Mouse (Mus musculus): Measurements from ENCODE around the gene Ntrk1. TPM values are rescaled to one million over a fixed set of nuclear protein-coding genes. Genes with fewer than 3 reads are reported as not detected.

Gene Ntrk1
- total and polyA plus RNA-seq, 3 experiments: not detected

DNA sequence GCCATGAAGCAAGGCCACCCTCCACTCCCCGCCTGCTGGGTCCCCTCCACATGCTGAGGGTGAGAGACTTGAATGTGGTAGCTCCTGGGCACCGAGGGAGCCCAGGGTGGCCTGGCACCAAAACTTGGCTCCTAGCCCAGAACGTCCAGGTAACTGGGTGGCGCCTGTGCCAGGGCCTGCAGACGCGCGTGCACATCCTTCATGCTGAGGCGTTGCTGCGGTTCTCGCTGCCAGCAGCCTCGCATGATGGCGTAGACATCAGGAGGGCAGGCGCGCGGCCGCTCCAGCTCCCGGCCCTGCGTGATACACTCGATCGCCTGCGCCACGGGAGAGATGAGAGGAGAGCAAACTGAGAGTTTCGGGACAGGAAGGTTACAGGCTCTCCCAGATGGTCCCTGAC, 16.7 kb downstream of the Ntrk1 start:
- H3K27ac ChIP-seq (ENCODE audit: control insufficient read depth, low read depth, low read length): no peak overlapping the region
- no peaks in the 10 kb centered on the region for H3K4me1 ChIP-seq (ENCODE audit: control insufficient read depth in 1 of 2, insufficient read depth in 2 of 2, low read length in 2 of 2)
- no peaks in the 10 kb centered on the region for H3K9me3 ChIP-seq (replicated peaks; ENCODE audit: insufficient read depth, low read length)
- no peak overlapping the region for H3K9ac ChIP-seq (ENCODE audit: control insufficient read depth, low read depth, low read length, poor library complexity, severe bottlenecking)
- no peaks in the 10 kb centered on the region for H3K36me3 ChIP-seq (ENCODE audit: control insufficient read depth in 1 of 2, insufficient read depth in 2 of 2, low read length in 2 of 2)
- peaks cover 9 to 10% of the 10 kb centered on the region in 2 experiments for H3K27me3 ChIP-seq (ENCODE audit: control insufficient read depth in 1 of 2, insufficient read depth in 2 of 2, low read length in 2 of 2)
- no peak for DNase-seq (ENCODE audit: low read depth, low spot score)
- H3K4me3 ChIP-seq (ENCODE audit: control insufficient read depth in 1 of 2, insufficient read depth in 1 of 2, low read depth in 2 of 2, low read length in 2 of 2): no peak overlapping the region
- TF ChIP-seq POLR2A (IDR thresholded peaks at IDR 0.05; ENCODE audit: control insufficient read depth in 1 of 2, insufficient read depth in 1 of 2, low read depth in 1 of 2, low read length in 2 of 2, poor library complexity in 1 of 2) (no peak), ZKSCAN1 (IDR thresholded peaks at IDR 0.05; ENCODE audit: low read depth, low read length) (no peak), SIN3A (IDR thresholded peaks at IDR 0.05; ENCODE audit: low read length) (no peak), BHLHE40 (IDR thresholded peaks at IDR 0.05; ENCODE audit: borderline replicate concordance, low read depth, low read length) (no peak), CHD1 (IDR thresholded peaks at IDR 0.05; ENCODE audit: low read depth, low read length) (no peak), EP300 (IDR thresholded peaks at IDR 0.05; ENCODE audit: low read depth in 1 of 2, low read length in 2 of 2) (no peak)
- no peaks in the 10 kb centered on the region for H3K79me2 ChIP-seq (ENCODE audit: control insufficient read depth, insufficient read depth, low read length, poor library complexity)

DNA sequence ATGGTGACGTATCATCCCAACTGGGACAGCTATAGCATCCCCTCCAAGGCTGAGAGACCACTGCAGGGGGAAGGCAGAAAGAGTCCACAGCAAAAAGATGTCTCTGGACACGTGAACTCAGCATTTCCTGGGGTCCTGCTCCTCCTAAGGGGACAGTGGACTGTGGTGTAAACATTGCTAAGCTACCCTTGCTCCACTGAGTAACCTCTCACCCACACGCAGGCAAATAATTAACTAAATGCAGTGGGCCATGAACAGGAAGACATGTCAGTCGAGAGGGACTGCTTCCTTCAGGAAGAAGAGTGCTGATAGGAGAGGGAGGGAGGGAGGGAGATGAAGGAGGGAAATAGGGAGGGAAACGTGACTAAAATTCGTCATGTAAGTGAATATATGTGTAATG, 23.9 kb downstream of the Ntrk1 start:
- Histone ChIP-seq H3K4me1 (ENCODE audit: control insufficient read depth in 1 of 2, insufficient read depth in 2 of 2, low read length in 2 of 2) (0 out of 4 replicates have a peak, but pooled peaks cover 0 to 3% of the 10 kb centered on the region in 2 experiments), H3K36me3 (ENCODE audit: control insufficient read depth in 1 of 2, insufficient read depth in 2 of 2, low read length in 2 of 2) (no peaks in the 10 kb centered on the region)

DNA sequence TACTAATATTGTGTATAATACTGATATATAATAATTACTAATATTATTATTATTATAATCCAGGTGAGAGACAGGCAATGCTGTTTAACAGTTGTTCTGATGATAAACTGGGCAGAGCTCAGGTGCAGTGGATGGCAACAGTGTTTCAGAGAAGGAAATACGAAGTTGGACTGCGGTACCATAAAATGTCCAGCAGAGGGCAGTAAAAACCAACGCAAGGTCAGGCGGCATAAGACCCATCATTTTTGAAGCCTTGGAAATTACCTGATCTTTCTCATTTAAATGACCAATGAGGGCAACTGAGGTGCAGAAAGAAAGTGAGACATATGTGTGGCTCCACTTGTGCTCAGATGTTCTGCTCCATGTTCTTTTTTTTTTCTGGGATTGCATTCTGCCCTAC, 24.7 kb downstream of the Ntrk1 start:
- H3K9me3 ChIP-seq (replicated peaks; ENCODE audit: insufficient read depth, low read length): no peaks in the 10 kb centered on the region
- TF ChIP-seq POLR2AphosphoS2 (IDR thresholded peaks at IDR 0.05; ENCODE audit: low read length) (no peak), CTCF (IDR thresholded peaks at IDR 0.05 in 2 of 3, conservative IDR thresholded peaks at IDR 0.05 in 1 of 3; ENCODE audit: control insufficient read depth in 1 of 3, insufficient read depth in 1 of 3, low read depth in 2 of 3, low read length in 3 of 3, poor library complexity in 1 of 3, severe bottlenecking in 1 of 3) (peak; percentile 77 to 95 (median 87)), RAD21 (IDR thresholded peaks at IDR 0.05; ENCODE audit: low read depth, low read length) (peak; percentile 88), EP300 (IDR thresholded peaks at IDR 0.05; ENCODE audit: low read depth in 1 of 2, low read length in 2 of 2) (no peak), ELF1 (IDR thresholded peaks at IDR 0.05; ENCODE audit: low read depth, low read length) (no peak), SMC3 (IDR thresholded peaks at IDR 0.05; ENCODE audit: low read depth, low read length) (peak; percentile 87), TBP (IDR thresholded peaks at IDR 0.05; ENCODE audit: low read depth, low read length) (no peak), UBTF (IDR thresholded peaks at IDR 0.05; ENCODE audit: borderline replicate concordance, insufficient read depth, low read depth, low read length) (no peak), ZC3H11A (IDR thresholded peaks at IDR 0.05; ENCODE audit: low read depth, low read length) (peak; percentile 81), MYB (IDR thresholded peaks at IDR 0.05; ENCODE audit: low read depth, low read length) (no peak), KAT2A (conservative IDR thresholded peaks at IDR 0.05; ENCODE audit: low read depth, low read length) (no peak), POLR2A (IDR thresholded peaks at IDR 0.05; ENCODE audit: control insufficient read depth in 1 of 2, insufficient read depth in 1 of 2, low read depth in 1 of 2, low read length in 2 of 2, poor library complexity in 1 of 2) (no peak), MEF2A (IDR thresholded peaks at IDR 0.05; ENCODE audit: extremely low read depth, insufficient replicate concordance, low read depth, low read length, poor library complexity, severe bottlenecking) (no peak), CHD1 (IDR thresholded peaks at IDR 0.05; ENCODE audit: low read depth, low read length) (no peak), MYC (IDR thresholded peaks at IDR 0.05; ENCODE audit: low read depth, low read length) (0 out of 2 replicates have a peak, but pooled peaks have one; percentile 22), ZMIZ1 (IDR thresholded peaks at IDR 0.05; ENCODE audit: low read depth, low read length) (no peak)

More for the DNA sequence above, 23.9 kb downstream of the Ntrk1 start:
- no peak overlapping the region for H3K4me3 ChIP-seq (ENCODE audit: control insufficient read depth in 1 of 2, insufficient read depth in 1 of 2, low read depth in 2 of 2, low read length in 2 of 2)
- no peak for DNase-seq (ENCODE audit: low read depth, low spot score)
- H3K79me2 ChIP-seq (ENCODE audit: control insufficient read depth, insufficient read depth, low read length, poor library complexity): no peaks in the 10 kb centered on the region
- TF ChIP-seq HCFC1 (IDR thresholded peaks at IDR 0.05; ENCODE audit: low read depth, low read length): no peak
- no peak for TF ChIP-seq MYB (IDR thresholded peaks at IDR 0.05; ENCODE audit: low read depth, low read length)
- no peak for TF ChIP-seq ZMIZ1 (IDR thresholded peaks at IDR 0.05; ENCODE audit: low read depth, low read length)
- TF ChIP-seq USF2 (IDR thresholded peaks at IDR 0.05; ENCODE audit: borderline replicate concordance in 1 of 2, insufficient read depth in 1 of 2, low read depth in 1 of 2, low read length in 2 of 2): no peak
- no peak for TF ChIP-seq NRF1 (IDR thresholded peaks at IDR 0.05; ENCODE audit: insufficient read depth, low read depth, low read length, poor library complexity, severe bottlenecking)
- TF ChIP-seq RCOR1 (IDR thresholded peaks at IDR 0.05; ENCODE audit: low read depth, low read length): no peak
- no peak for TF ChIP-seq EP300 (IDR thresholded peaks at IDR 0.05; ENCODE audit: low read depth in 1 of 2, low read length in 2 of 2)
- TF ChIP-seq POLR2AphosphoS5 (IDR thresholded peaks at IDR 0.05; ENCODE audit: borderline replicate concordance, low read depth, low read length): no peak
- TF ChIP-seq MYC (IDR thresholded peaks at IDR 0.05; ENCODE audit: low read depth, low read length): no peak
- no peak for TF ChIP-seq TCF12 (IDR thresholded peaks at IDR 0.05; ENCODE audit: low read depth, low read length)
- TF ChIP-seq USF1 (IDR thresholded peaks at IDR 0.05; ENCODE audit: low read depth, low read length): no peak
- no peak for TF ChIP-seq CHD2 (IDR thresholded peaks at IDR 0.05; ENCODE audit: low read length)
- TF ChIP-seq RAD21 (IDR thresholded peaks at IDR 0.05; ENCODE audit: low read depth, low read length): no peak
- TF ChIP-seq MXI1 (IDR thresholded peaks at IDR 0.05; ENCODE audit: low read depth, low read length): no peak
- no peak for TF ChIP-seq MAX (IDR thresholded peaks at IDR 0.05; ENCODE audit: low read length)
- no peak for TF ChIP-seq MEF2A (IDR thresholded peaks at IDR 0.05; ENCODE audit: extremely low read depth, insufficient replicate concordance, low read depth, low read length, poor library complexity, severe bottlenecking)
- TF ChIP-seq POLR2AphosphoS2 (IDR thresholded peaks at IDR 0.05; ENCODE audit: low read length): no peak
- TF ChIP-seq TAL1 (IDR thresholded peaks at IDR 0.05; ENCODE audit: low read length): no peak
- no peaks in the 10 kb centered on the region for H3K9me3 ChIP-seq (replicated peaks; ENCODE audit: insufficient read depth, low read length)
- H3K9ac ChIP-seq (ENCODE audit: control insufficient read depth, low read depth, low read length, poor library complexity, severe bottlenecking): no peak overlapping the region
- no peak overlapping the region for H3K27ac ChIP-seq (ENCODE audit: control insufficient read depth, low read depth, low read length)
- H3K27me3 ChIP-seq (ENCODE audit: control insufficient read depth in 1 of 2, insufficient read depth in 2 of 2, low read length in 2 of 2): peaks cover 6 to 10% of the 10 kb centered on the region in 2 experiments

More for the DNA sequence above, 24.7 kb downstream of the Ntrk1 start:
- peaks cover 5 to 7% of the 10 kb centered on the region in 2 experiments for H3K27me3 ChIP-seq (ENCODE audit: control insufficient read depth in 1 of 2, insufficient read depth in 2 of 2, low read length in 2 of 2)
- no peak overlapping the region for H3K9ac ChIP-seq (ENCODE audit: control insufficient read depth, low read depth, low read length, poor library complexity, severe bottlenecking)
- 0 out of 4 replicates have a peak, but pooled peaks cover 0 to 3% of the 10 kb centered on the region in 2 experiments for H3K4me1 ChIP-seq (ENCODE audit: control insufficient read depth in 1 of 2, insufficient read depth in 2 of 2, low read length in 2 of 2)
- H3K4me3 ChIP-seq (ENCODE audit: control insufficient read depth in 1 of 2, insufficient read depth in 1 of 2, low read depth in 2 of 2, low read length in 2 of 2): no peak overlapping the region
- DNase-seq (ENCODE audit: low read depth, low spot score): peak; percentile 80
- H3K27ac ChIP-seq (ENCODE audit: control insufficient read depth, low read depth, low read length): no peak overlapping the region
- no peaks in the 10 kb centered on the region for H3K79me2 ChIP-seq (ENCODE audit: control insufficient read depth, insufficient read depth, low read length, poor library complexity)
- H3K36me3 ChIP-seq (ENCODE audit: control insufficient read depth in 1 of 2, insufficient read depth in 2 of 2, low read length in 2 of 2): no peaks in the 10 kb centered on the region
